ENCODE assay signal across 8 mouse cellular contexts in genomic region chr19:37435041-37435852, GRCm38 (mm10). TPM values are rescaled to one million over a fixed set of nuclear protein-coding genes. Genes with fewer than 3 reads are reported as not detected.
A peak's percentile ranks its signal among the peaks of the same experiment; 100 is the strongest.
DNase-seq lines count a peak whose midpoint lies in the region; ATAC-seq lines count a peak whose summit lies in the region.

No protein-coding gene starts in this region.

- no peaks in the 10 kb centered on the region for H3K36me3 ChIP-seq in embryonic facial prominence, embryonic 10.5 days (replicated peaks)
- H3K36me3 ChIP-seq in heart, embryonic 13.5 days, result no peaks in the 10 kb centered on the region
- H3K36me3 ChIP-seq in kidney, embryonic 15.5 days, result no peaks in the 10 kb centered on the region

- H3K4me1 ChIP-seq in embryonic facial prominence, embryonic 10.5 days, result peaks cover 26% of the 10 kb centered on the region
- H3K4me1 ChIP-seq in heart, embryonic 13.5 days, result peaks cover 34% of the 10 kb centered on the region
- peaks cover 36% of the 10 kb centered on the region for H3K4me1 ChIP-seq in kidney, embryonic 15.5 days

- peak; percentile 54; the same call in 1 of the 2 replicates for ATAC-seq in heart, embryonic 13.5 days (ENCODE audit: extremely low read depth, insufficient number of reproducible peaks, low FRiP score, low TSS enrichment)
- peak; percentile 71 for ATAC-seq in kidney, embryonic 15.5 days (replicated peaks; ENCODE audit: low FRiP score)
- ATAC-seq in erythroid progenitor cell, adult 5-6 weeks (replicated peaks; ENCODE audit: low FRiP score, poor library complexity, severe bottlenecking), result no peak

- no peaks in the 10 kb centered on the region for H3K9me3 ChIP-seq in embryonic facial prominence, embryonic 10.5 days
- H3K9me3 ChIP-seq in heart, embryonic 13.5 days, result 0 out of 2 replicates have a peak, but pooled peaks cover 3% of the 10 kb centered on the region
- H3K9me3 ChIP-seq in kidney, embryonic 15.5 days (replicated peaks), result no peaks in the 10 kb centered on the region

- H3K4me2 ChIP-seq in heart, embryonic 13.5 days, result peak overlapping the region; percentile 89
- H3K4me2 ChIP-seq in kidney, embryonic 15.5 days, result peak overlapping the region; percentile 77

- peak overlapping the region; percentile 66 for H3K27ac ChIP-seq in embryonic facial prominence, embryonic 10.5 days (replicated peaks)
- peak overlapping the region; percentile 91 for H3K27ac ChIP-seq in heart, embryonic 13.5 days (replicated peaks)
- peak overlapping the region; percentile 87 for H3K27ac ChIP-seq in kidney, embryonic 15.5 days

- peak overlapping the region; percentile 88 for H3K9ac ChIP-seq in heart, embryonic 13.5 days
- H3K9ac ChIP-seq in kidney, embryonic 15.5 days, result peak overlapping the region; percentile 58

- H3K27me3 ChIP-seq in embryonic facial prominence, embryonic 10.5 days (replicated peaks; ENCODE audit: low read depth, poor library complexity, severe bottlenecking), result peaks cover 100% of the 10 kb centered on the region
- peaks cover 95% of the 10 kb centered on the region for H3K27me3 ChIP-seq in heart, embryonic 13.5 days (replicated peaks)
- H3K27me3 ChIP-seq in kidney, embryonic 15.5 days, result peaks cover 98% of the 10 kb centered on the region

- whole genome bisulfite sequencing in embryonic facial prominence, embryonic 10.5 days, result 1% methylated on average over 77 of the region's 77 CpGs
- WGBS in heart, embryonic 13.5 days, result under 1% methylated on average over 77 of the region's 77 CpGs
- under 1% methylated on average over 68 of the region's 77 CpGs for WGBS in kidney, embryonic 15.5 days

- peak overlapping the region; percentile 57 for H3K4me3 ChIP-seq in embryonic facial prominence, embryonic 10.5 days
- H3K4me3 ChIP-seq in heart, embryonic 13.5 days, result peak overlapping the region; percentile 73
- H3K4me3 ChIP-seq in kidney, embryonic 15.5 days (replicated peaks), result peak overlapping the region; percentile 56

- DNase-seq in ovary, postnatal 14 days (ENCODE audit: low spot score), result peak; percentile 9
- no peak for DNase-seq in ovary, adult 18-20 months (ENCODE audit: low spot score)
- peak; percentile 62 for DNase-seq in embryonic facial prominence, embryonic 10.5 days (ENCODE audit: low spot score)
- peak; percentile 77 for DNase-seq in lung, postnatal 25 days (ENCODE audit: low spot score)
- DNase-seq in skeletal muscle tissue, adult 2 months (ENCODE audit: low read depth, low spot score), result peak; percentile 45

RNA-seq across cellular contexts. Expression of gene Hhex, which starts 0.6 kb away (rescaled TPM):
- polyA plus RNA-seq in embryonic facial prominence, embryonic 10.5 days (2016; fragmentation: Nextera tagmentation; extraction: Ambion mirVana), result 5.3 and 5.7 TPM in 2 replicates
- polyA plus RNA-seq in heart, embryonic 13.5 days (2015; fragmentation: Nextera tagmentation; extraction: Ambion mirVana), result 14.6 and 15.1 TPM in 2 replicates
- polyA plus RNA-seq in kidney, embryonic 15.5 days (2015; fragmentation: Nextera tagmentation; extraction: Ambion mirVana), result 17.4 and 19.9 TPM in 2 replicates
- 21.3 and 21.8 TPM in 2 replicates for total RNA-seq in erythroid progenitor cell, adult 5-6 weeks (2015; ENCODE audit: low replicate concordance)
- 4.4 and 5.4 TPM in 2 replicates for total RNA-seq in erythroid progenitor cell, adult 5-6 weeks (2017; ENCODE audit: low replicate concordance)

RNA-seq across cellular contexts. Expression of gene Kif11, which starts 59.0 kb away (rescaled TPM):
- 86.0 and 87.4 TPM in 2 replicates for polyA plus RNA-seq in embryonic facial prominence, embryonic 10.5 days (2016; fragmentation: Nextera tagmentation; extraction: Ambion mirVana)
- polyA plus RNA-seq in heart, embryonic 13.5 days (2015; fragmentation: Nextera tagmentation; extraction: Ambion mirVana), result 39.5 and 42.0 TPM in 2 replicates
- polyA plus RNA-seq in kidney, embryonic 15.5 days (2015; fragmentation: Nextera tagmentation; extraction: Ambion mirVana), result 60.8 and 60.9 TPM in 2 replicates
- total RNA-seq in erythroid progenitor cell, adult 5-6 weeks (2015; ENCODE audit: low replicate concordance), result 409 and 470 TPM in 2 replicates
- 653 and 658 TPM in 2 replicates for total RNA-seq in erythroid progenitor cell, adult 5-6 weeks (2017; ENCODE audit: low replicate concordance)
